Mouse (Mus musculus) gastrocnemius, adult 18-20 months (tissue): ENCODE measurements around the gene Diexf. TPM values are rescaled to one million over a fixed set of nuclear protein-coding genes. Genes with fewer than 3 reads are reported as not detected.

Source experiments
- DNase-seq: peaks from one replicate; pipeline ENCODE4 v3.0.0; 2021; ENCODE audit warnings: low spot score
- long read RNA-seq, 2 experiments: library from polyadenylated mRNA; stranded (forward); transcript quantifications; one replicate each; pipeline ENCODE4 v2.0.0; 2021
- total RNA-seq, 2 experiments: library from RNA; stranded (reverse); gene quantifications; 2 replicates each; pipeline ENCODE4 v1.2.3; 2021

Diexf gene
- 1 to 10 TPM; 6.5 to 6.7 TPM for total RNA-seq
- long read RNA-seq, experiment 1, full-length matches to known transcripts, result 2 of 7 reads
- long read RNA-seq, experiment 1, partial matches to known transcripts, result 2 of 7 reads
- long read RNA-seq, experiment 1, other reads (novel, unspliced or antisense), result 3 of 7 reads
- long read RNA-seq, experiment 2, full-length matches to known transcripts, result 1 of 4 reads
- long read RNA-seq, experiment 2, partial matches to known transcripts, result 2 of 4 reads
- long read RNA-seq, experiment 2, other reads (novel, unspliced or antisense), result 1 of 4 reads

- peak; percentile 97 for DNase-seq
These were observed at the start of gene Diexf for GRCm38 (mm10) chr1:193129786-193130455. TSS of gene Diexf (minus strand) at chr1:193130272.

DNA sequence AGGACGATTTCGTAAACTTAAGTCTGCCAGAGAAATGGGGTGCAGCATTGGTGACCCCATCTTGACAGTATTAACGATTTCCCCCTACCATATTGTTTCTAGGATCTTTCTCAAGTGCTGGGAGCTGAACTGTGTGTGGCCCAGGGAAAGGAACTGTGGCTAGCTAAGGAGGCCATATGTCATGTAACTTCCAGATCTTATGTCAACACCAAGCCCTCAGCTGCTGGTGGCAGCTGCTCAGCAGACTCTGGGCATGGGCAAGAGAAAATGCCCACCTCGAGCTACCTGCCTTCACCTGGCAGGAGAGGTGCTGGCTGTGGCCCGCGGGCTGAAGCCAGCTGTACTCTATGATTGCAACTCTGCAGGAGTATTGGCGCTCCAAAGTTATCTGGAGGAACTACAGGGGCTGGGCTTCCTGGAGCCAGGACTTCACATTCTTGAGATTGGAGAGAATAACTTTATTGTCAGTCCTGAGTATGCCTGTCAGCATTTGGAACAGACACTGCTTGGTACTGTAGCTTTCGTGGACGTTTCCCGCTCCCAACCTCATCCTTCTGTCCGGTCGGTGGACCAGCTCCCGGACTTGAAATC lies 44.2 kb upstream of the Diexf start:
- DNase-seq, result no peak

- DNase-seq, result no peak
These were observed 43.7 kb upstream of the Diexf start for GRCm38 (mm10) chr1:193173810-193174129.

- peak; percentile 98 for DNase-seq
These were observed 43.1 kb upstream of the Diexf start for GRCm38 (mm10) chr1:193172991-193173809.

GRCm38 (mm10) chr1:193169856-193170255 lies 39.8 kb upstream of the Diexf start:
- no peak for DNase-seq

DNA sequence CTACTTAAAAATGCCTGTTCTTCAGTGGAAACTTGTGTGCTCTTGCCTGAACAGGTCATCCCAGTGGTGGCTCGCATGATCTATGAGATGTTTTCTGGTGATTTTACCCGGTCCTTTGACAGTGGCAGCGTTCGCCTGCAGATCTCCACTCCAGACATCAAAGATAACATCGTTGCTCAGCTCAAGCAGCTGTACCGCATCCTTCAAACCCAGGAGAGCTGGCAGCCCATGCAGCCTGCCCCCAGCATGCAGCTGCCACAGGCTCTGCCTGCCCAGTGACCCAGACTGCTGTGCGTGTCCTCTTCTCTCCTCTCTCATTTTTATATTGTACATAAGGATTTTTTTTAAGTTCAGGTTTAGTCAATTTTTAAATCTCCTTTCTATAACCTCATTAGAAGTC lies 39.2 kb upstream of the Diexf start:
- DNase-seq, result no peak

DNA sequence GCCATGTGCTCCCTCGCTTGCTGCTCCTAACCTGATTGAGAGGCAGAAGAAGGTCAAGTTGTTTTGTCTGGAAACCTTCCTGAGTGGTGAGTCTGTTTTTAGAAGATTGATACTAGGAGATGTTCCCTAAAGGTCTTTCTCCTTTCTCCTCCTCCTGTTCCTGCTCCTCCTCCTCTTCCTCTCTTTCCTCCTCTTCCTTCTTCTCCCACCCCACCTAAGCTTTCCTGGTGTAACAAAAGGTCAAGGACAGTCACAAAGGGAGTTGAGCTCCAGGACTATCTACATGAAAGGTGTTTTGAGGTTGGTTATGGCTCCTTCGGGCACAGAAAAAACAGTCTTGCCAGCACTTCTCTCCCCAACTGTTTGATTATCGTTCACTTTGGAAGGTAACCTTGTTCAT lies 37.7 kb upstream of the Diexf start, which contains the start of gene A130010J15Rik:
A130010J15Rik (plus strand) TSS at position 301 of the 400 bp plus-strand sequence.
- no peak for DNase-seq

GRCm38 (mm10) chr1:193160317-193161032 lies 30.4 kb upstream of the Diexf start:
- DNase-seq, result peak; percentile 19

GRCm38 (mm10) chr1:193159613-193160012 lies 29.5 kb upstream of the Diexf start:
- no peak for DNase-seq

DNA sequence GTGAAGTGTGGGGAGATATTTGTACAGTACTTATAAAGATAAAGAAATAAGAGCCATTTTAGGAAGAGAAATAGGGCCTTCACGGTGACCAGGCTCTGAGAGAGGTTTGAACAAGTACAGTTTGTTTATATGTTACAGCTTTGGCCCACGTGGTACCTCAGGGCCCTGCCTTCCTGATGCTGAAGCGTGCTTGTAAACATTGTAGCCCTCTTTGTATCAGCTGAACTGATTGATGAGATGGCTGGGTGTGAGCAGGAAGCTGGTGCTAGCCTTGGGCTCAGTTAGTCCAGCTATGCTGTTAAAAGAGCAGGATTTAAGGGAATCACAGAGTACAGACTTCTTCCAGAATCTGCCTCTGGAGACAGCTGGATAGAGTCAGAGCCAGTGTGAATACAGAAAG lies 29.1 kb upstream of the Diexf start:
- DNase-seq, result no peak

DNA sequence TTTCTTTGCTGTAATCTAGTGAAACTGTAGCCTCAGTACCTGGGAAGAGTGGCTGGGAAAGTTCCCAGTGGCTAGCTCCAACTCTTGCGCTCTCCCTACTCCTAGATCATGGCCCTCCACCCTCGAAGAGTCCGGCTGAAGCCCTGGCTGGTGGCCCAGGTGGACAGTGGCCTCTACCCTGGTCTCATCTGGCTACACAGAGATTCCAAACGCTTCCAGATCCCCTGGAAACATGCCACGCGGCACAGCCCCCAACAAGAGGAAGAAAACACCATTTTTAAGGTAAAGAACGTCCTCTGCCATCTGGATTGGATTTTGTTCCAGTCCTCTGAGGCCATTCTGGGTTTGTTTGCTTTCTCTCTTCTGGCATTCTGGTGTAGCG lies 27.0 kb upstream of the Diexf start:
- DNase-seq, result no peak

- no peak for DNase-seq
These were observed 26.4 kb upstream of the Diexf start for GRCm38 (mm10) chr1:193156316-193157110.

DNA sequence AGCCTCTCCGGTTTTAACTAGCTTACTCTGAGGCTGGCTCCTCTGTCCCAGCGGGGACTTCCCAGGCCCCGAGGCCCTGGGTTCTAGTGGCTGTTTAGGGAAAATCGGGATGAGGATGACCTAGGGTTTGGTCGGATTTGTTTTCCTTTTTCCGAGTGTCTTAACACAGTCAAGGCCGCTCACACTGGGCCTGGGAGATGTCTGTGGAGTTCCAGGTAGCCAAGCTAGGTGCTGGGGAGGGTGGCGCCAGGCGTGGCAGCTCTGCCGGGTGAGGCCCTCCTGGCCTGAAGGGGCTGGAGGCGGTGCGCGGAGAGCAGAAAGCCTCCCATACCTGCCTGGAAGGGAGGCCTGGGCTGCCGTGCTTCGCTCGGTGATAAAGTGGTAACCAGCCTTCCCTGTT lies 23.5 kb upstream of the Diexf start:
- DNase-seq, result no peak

DNA sequence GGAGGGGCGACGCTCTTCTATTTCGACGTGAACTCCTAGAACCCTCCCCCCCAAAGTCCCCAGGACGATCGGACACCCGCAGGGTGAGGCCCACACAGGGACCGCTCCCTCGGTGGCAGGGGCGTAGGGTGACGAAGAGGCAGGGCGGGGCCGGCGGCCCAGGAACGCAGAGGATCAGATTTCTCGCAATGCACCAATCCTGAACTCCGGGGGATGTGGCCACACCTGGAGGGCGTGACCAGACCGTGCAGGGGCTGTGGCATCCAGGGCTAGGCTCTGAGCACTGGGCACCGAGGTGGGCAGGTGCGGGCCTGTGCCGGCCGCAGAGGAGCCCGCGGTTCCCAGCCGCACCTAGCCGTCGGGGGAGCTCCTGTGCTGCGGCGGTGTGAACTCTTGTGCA lies 22.8 kb upstream of the Diexf start, which contains the start of gene Irf6:
Irf6 (plus strand) TSS at position 240 of the 400 bp plus-strand sequence.
- no peak for DNase-seq

GRCm38 (mm10) chr1:193151134-193151533 lies 21.1 kb upstream of the Diexf start:
- DNase-seq, result no peak

GRCm38 (mm10) chr1:193149231-193149630 lies 19.2 kb upstream of the Diexf start:
- DNase-seq, result no peak

DNA sequence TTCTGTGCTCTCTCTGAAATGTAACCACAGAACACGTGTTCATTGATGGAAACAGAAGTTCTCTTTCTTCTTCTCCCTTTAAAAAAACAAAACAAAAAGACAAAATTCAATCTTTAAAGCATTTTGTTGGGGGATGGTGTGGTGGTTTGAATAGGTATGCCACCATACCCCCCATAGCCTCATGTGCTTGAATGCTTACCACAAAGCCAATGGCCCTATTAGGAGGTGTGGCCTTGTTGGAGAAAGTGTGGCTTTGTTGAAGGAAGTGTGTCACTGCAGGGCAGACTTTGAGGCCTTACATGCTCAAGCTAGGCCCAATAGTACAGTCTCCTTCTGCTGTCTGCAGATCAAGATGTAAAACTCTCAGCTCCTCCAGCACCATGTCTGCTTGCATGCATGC lies 16.3 kb upstream of the Diexf start:
- DNase-seq, result no peak

DNA sequence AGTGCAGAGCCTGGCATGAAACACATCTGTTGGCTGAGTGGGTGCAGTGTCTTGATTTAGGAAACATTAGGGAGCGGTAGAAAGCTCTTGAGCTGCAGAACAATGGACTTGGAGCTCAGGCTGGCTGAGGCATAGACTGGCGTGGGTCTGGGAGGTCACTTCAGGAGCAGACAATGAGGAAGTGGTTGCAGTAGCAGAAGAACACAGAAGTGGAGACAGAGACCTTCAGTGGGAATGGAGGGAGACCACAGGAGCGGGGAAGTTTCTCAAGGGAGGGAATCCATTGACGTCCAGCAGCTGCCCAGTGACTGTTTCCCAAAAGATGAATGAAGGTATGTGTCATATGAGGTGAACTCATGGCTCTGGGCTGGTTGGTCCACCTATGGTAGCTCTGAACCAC lies 15.0 kb upstream of the Diexf start:
- no peak for DNase-seq

- no peak for DNase-seq
These were observed 14.4 kb upstream of the Diexf start for GRCm38 (mm10) chr1:193144516-193144915.

GRCm38 (mm10) chr1:193142517-193143062 lies 12.5 kb upstream of the Diexf start:
- no peak for DNase-seq
